Mouse (Mus musculus) neural tube, embryonic 15.5 days (tissue): ENCODE measurements at regions not wholly inside any gene's neighbourhood (a gene's known extent, or its start where the extent isn't known, plus 50 kb on each side); places are given as distances from the start of the nearest gene placed in this dataset.
"Not testable (repeated sequence)": the region's sequence is repeated elsewhere in the genome, so short reads cannot be mapped to it uniquely, and the experiment has no call there.

Experiments used
- ATAC-seq: fragments of 200-750 bp; cut with Nextera tagmentation; 2 replicates; pipeline ENCODE4 v1.8.0; 2017; ENCODE audit warnings: mild to moderate bottlenecking, moderate TSS enrichment, moderate library complexity; ENCODE audit not compliant: low FRiP score
- H3K27ac ChIP-seq: fragments of 300-500 bp; sonication (generic); replicated peaks from 2 replicates; pipeline ENCODE4 v1.5.1; 2015; ENCODE audit warnings: mild to moderate bottlenecking, inconsistent platforms
- H3K27me3 ChIP-seq: fragments of 300-500 bp; sonication (generic); replicated peaks from 2 replicates; pipeline ENCODE4 v1.6.1; 2015; ENCODE audit warnings: inconsistent platforms
- H3K36me3 ChIP-seq: fragments of 300-500 bp; sonication (generic); 2 replicates; pipeline ENCODE4 v1.6.1; 2015; ENCODE audit warnings: inconsistent platforms
- H3K4me1 ChIP-seq: fragments of 300-500 bp; sonication (generic); 2 replicates; pipeline ENCODE4 v1.6.1; 2015; ENCODE audit warnings: inconsistent platforms
- H3K4me2 ChIP-seq: fragments of 300-500 bp; sonication (generic); 2 replicates; pipeline ENCODE4 v1.6.1; 2015; ENCODE audit warnings: inconsistent platforms, mild to moderate bottlenecking, moderate library complexity
- H3K4me3 ChIP-seq: fragments of 300-500 bp; sonication (generic); replicated peaks from 2 replicates; pipeline ENCODE4 v1.5.1; 2015; ENCODE audit warnings: mild to moderate bottlenecking, inconsistent platforms
- H3K9ac ChIP-seq: fragments of 300-500 bp; sonication (generic); replicated peaks from 2 replicates; pipeline ENCODE4 v1.6.1; 2015; ENCODE audit warnings: mild to moderate bottlenecking, inconsistent platforms
- H3K9me3 ChIP-seq: fragments of 300-500 bp; sonication (generic); replicated peaks from 2 replicates; pipeline ENCODE4 v1.6.1; 2016; ENCODE audit warnings: inconsistent platforms
- WGBS: fragments of 180-500 bp; shearing (Covaris S2); methylation state at CpG from one replicate; pipeline ENCODE4 v1.1.7; 2015; ENCODE audit warnings: mixed read lengths; 5-methylcytosine and 5-hydroxymethylcytosine counted together

GRCm38 (mm10) chr4:28064935-28065334 lies 748.0 kb upstream of the Epha7 start:
- no peaks in the 10 kb centered on the region for H3K4me1 ChIP-seq
- no peak overlapping the region for H3K4me3 ChIP-seq
- no peak overlapping the region for H3K27ac ChIP-seq
- H3K36me3 ChIP-seq: no peaks in the 10 kb centered on the region
- H3K4me2 ChIP-seq: no peak overlapping the region
- H3K9ac ChIP-seq: no peak overlapping the region
- H3K27me3 ChIP-seq: no peaks in the 10 kb centered on the region
- no peaks in the 10 kb centered on the region for H3K9me3 ChIP-seq
- no peak for ATAC-seq

- H3K9ac ChIP-seq: no peak overlapping the region
- no peaks in the 10 kb centered on the region for H3K9me3 ChIP-seq
- ATAC-seq: no peak
- H3K36me3 ChIP-seq: no peaks in the 10 kb centered on the region
- H3K27me3 ChIP-seq: no peaks in the 10 kb centered on the region
- 64% methylated on average over 1 of the region's 1 CpGs for WGBS
- H3K4me1 ChIP-seq: no peaks in the 10 kb centered on the region
- no peak overlapping the region for H3K4me2 ChIP-seq
- H3K27ac ChIP-seq: no peak overlapping the region
- H3K4me3 ChIP-seq: no peak overlapping the region
Observed at GRCm38 (mm10) chr4:28065828-28066227, 747.1 kb upstream of the Epha7 start.

- ATAC-seq: no peak
- 85% methylated on average over 2 of the region's 2 CpGs for WGBS
- no peaks in the 10 kb centered on the region for H3K9me3 ChIP-seq
- no peak overlapping the region for H3K4me2 ChIP-seq
- H3K27me3 ChIP-seq: no peaks in the 10 kb centered on the region
- no peak overlapping the region for H3K9ac ChIP-seq
- no peaks in the 10 kb centered on the region for H3K36me3 ChIP-seq
- no peak overlapping the region for H3K27ac ChIP-seq
- no peaks in the 10 kb centered on the region for H3K4me1 ChIP-seq
- H3K4me3 ChIP-seq: no peak overlapping the region
Observed at GRCm38 (mm10) chr4:28079030-28079429, 733.9 kb upstream of the Epha7 start.

- Histone ChIP-seq H3K36me3 (no peaks in the 10 kb centered on the region), H3K9ac (no peak overlapping the region), H3K9me3 (no peaks in the 10 kb centered on the region), H3K4me2 (no peak overlapping the region), H3K27ac (no peak overlapping the region), H3K27me3 (no peaks in the 10 kb centered on the region), H3K4me1 (no peaks in the 10 kb centered on the region), H3K4me3 (no peak overlapping the region)
- ATAC-seq: no peak
- 64% methylated on average over 3 of the region's 3 CpGs for WGBS
Observed at GRCm38 (mm10) chr4:28092854-28093253, 720.1 kb upstream of the Epha7 start.

GRCm38 (mm10) chr4:28143165-28143564 lies 669.8 kb upstream of the Epha7 start:
- H3K9ac ChIP-seq: 0 out of 2 replicates have a peak overlapping the region, but pooled peaks have one; percentile 23
- H3K4me1 ChIP-seq: no peaks in the 10 kb centered on the region
- ATAC-seq: peak; percentile 87
- peak overlapping the region; percentile 54 for H3K4me2 ChIP-seq
- no peaks in the 10 kb centered on the region for H3K27me3 ChIP-seq
- H3K4me3 ChIP-seq: peak overlapping the region; percentile 34
- no peaks in the 10 kb centered on the region for H3K9me3 ChIP-seq
- WGBS: 27% methylated on average over 8 of the region's 8 CpGs
- no peak overlapping the region for H3K27ac ChIP-seq
- H3K36me3 ChIP-seq: no peaks in the 10 kb centered on the region

GRCm38 (mm10) chr4:28155116-28155515 lies 657.8 kb upstream of the Epha7 start:
- Histone ChIP-seq H3K9me3 (no peaks in the 10 kb centered on the region), H3K27me3 (no peaks in the 10 kb centered on the region), H3K4me2 (no peak overlapping the region), H3K4me1 (no peaks in the 10 kb centered on the region), H3K4me3 (no peak overlapping the region), H3K9ac (no peak overlapping the region), H3K27ac (no peak overlapping the region), H3K36me3 (no peaks in the 10 kb centered on the region)
- ATAC-seq: no peak
- 67% methylated on average over 2 of the region's 2 CpGs for WGBS

GRCm38 (mm10) chr4:28176771-28177170 lies 636.2 kb upstream of the Epha7 start:
- no peak overlapping the region for H3K4me2 ChIP-seq
- 67% methylated on average over 3 of the region's 3 CpGs for WGBS
- ATAC-seq: peak; percentile 97
- H3K4me1 ChIP-seq: no peaks in the 10 kb centered on the region
- no peak overlapping the region for H3K4me3 ChIP-seq
- H3K36me3 ChIP-seq: no peaks in the 10 kb centered on the region
- H3K9ac ChIP-seq: no peak overlapping the region
- no peaks in the 10 kb centered on the region for H3K9me3 ChIP-seq
- H3K27me3 ChIP-seq: no peaks in the 10 kb centered on the region
- H3K27ac ChIP-seq: no peak overlapping the region

GRCm38 (mm10) chr4:28190861-28191260 lies 622.1 kb upstream of the Epha7 start:
- Histone ChIP-seq H3K4me1 (no peaks in the 10 kb centered on the region), H3K4me3 (no peak overlapping the region), H3K9ac (no peak overlapping the region), H3K27me3 (no peaks in the 10 kb centered on the region), H3K36me3 (no peaks in the 10 kb centered on the region), H3K27ac (no peak overlapping the region), H3K4me2 (no peak overlapping the region), H3K9me3 (no peaks in the 10 kb centered on the region)
- no peak for ATAC-seq
- WGBS: 88% methylated on average over 5 of the region's 5 CpGs

GRCm38 (mm10) chr4:28227594-28228208 lies 585.2 kb upstream of the Epha7 start:
- H3K4me3 ChIP-seq: no peak overlapping the region
- ATAC-seq: no peak
- 25% methylated on average over 2 of the region's 2 CpGs for WGBS
- no peak overlapping the region for H3K27ac ChIP-seq
- 0 out of 2 replicates have a peak, but pooled peaks cover 3% of the 10 kb centered on the region for H3K27me3 ChIP-seq
- no peaks in the 10 kb centered on the region for H3K9me3 ChIP-seq
- no peaks in the 10 kb centered on the region for H3K4me1 ChIP-seq
- no peaks in the 10 kb centered on the region for H3K36me3 ChIP-seq
- H3K9ac ChIP-seq: no peak overlapping the region
- no peak overlapping the region for H3K4me2 ChIP-seq

- not testable (repeated sequence) for ATAC-seq, H3K4me3 ChIP-seq, H3K4me2 ChIP-seq, H3K9ac ChIP-seq, H3K27ac ChIP-seq, H3K27me3 ChIP-seq, H3K36me3 ChIP-seq, H3K9me3 ChIP-seq, H3K4me1 ChIP-seq
Observed at GRCm38 (mm10) chr4:28235516-28235915, 577.4 kb upstream of the Epha7 start.

GRCm38 (mm10) chr4:28242272-28242671 lies 570.7 kb upstream of the Epha7 start:
- no peaks in the 10 kb centered on the region for H3K9me3 ChIP-seq
- no peak overlapping the region for H3K9ac ChIP-seq
- H3K4me2 ChIP-seq: no peak overlapping the region
- no peak overlapping the region for H3K27ac ChIP-seq
- no peak overlapping the region for H3K4me3 ChIP-seq
- no peaks in the 10 kb centered on the region for H3K36me3 ChIP-seq
- no peak for ATAC-seq
- WGBS: 95% methylated on average over 1 of the region's 1 CpGs
- H3K27me3 ChIP-seq: no peaks in the 10 kb centered on the region
- no peaks in the 10 kb centered on the region for H3K4me1 ChIP-seq
